Comparison of ENCODE assay signal across 8 mouse cellular contexts in genomic region chr3:65957271-65958101, GRCm38 (mm10). TPM values are rescaled to one million over a fixed set of nuclear protein-coding genes. Genes with fewer than 3 reads are reported as not detected.
DNase-seq lines count a peak whose midpoint lies in the region; ATAC-seq lines count a peak whose summit lies in the region.

No protein-coding gene starts in this region.

- no peaks in the 10 kb centered on the region for H3K27me3 ChIP-seq in hindbrain, embryonic 15.5 days
- no peaks in the 10 kb centered on the region for H3K27me3 ChIP-seq in megakaryocyte, embryonic 14.5 days (replicated peaks)

- H3K4me3 ChIP-seq in hindbrain, embryonic 15.5 days, result peak overlapping the region; percentile 95
- peak overlapping the region; percentile 100 for H3K4me3 ChIP-seq in megakaryocyte, embryonic 14.5 days (replicated peaks)

- H3K9me3 ChIP-seq in hindbrain, embryonic 15.5 days, result no peaks in the 10 kb centered on the region
- H3K9me3 ChIP-seq in megakaryocyte, embryonic 14.5 days, result no peaks in the 10 kb centered on the region

- ATAC-seq in hindbrain, embryonic 15.5 days (ENCODE audit: low FRiP score, low read depth), result peak; percentile 86

- peak overlapping the region; percentile 85 for H3K4me2 ChIP-seq in hindbrain, embryonic 15.5 days

- H3K36me3 ChIP-seq in hindbrain, embryonic 15.5 days, result peaks cover 17% of the 10 kb centered on the region
- H3K36me3 ChIP-seq in megakaryocyte, embryonic 14.5 days (replicated peaks; ENCODE audit: low read length), result peaks cover 54% of the 10 kb centered on the region

- DNase-seq in ZHBTc4 (ENCODE audit: low read depth, low spot score), result peak; percentile 75
- DNase-seq in cerebellum, postnatal 25 days, result peak; percentile 77 to 84
- peak; percentile 39 for DNase-seq in gastrocnemius, adult 18-20 months (ENCODE audit: low spot score)
- peak; percentile 32 to 39 for DNase-seq in left cerebral cortex, adult 8-10 months (ENCODE audit: low spot score in 2 of 2)
- peak; percentile 53 for DNase-seq in right cerebral cortex, postnatal 14 days
- DNase-seq in urinary bladder, postnatal 4 days (ENCODE audit: low spot score in 2 of 2), result peak; percentile 58 to 65

- H3K27ac ChIP-seq in hindbrain, embryonic 15.5 days (replicated peaks), result peak overlapping the region; percentile 99

- H3K9ac ChIP-seq in hindbrain, embryonic 15.5 days, result peak overlapping the region; percentile 99

- under 1% methylated on average over 83 of the region's 94 CpGs for WGBS in hindbrain, embryonic 15.5 days

- H3K4me1 ChIP-seq in hindbrain, embryonic 15.5 days (replicated peaks), result peaks cover 49% of the 10 kb centered on the region
- peaks cover 63% of the 10 kb centered on the region for H3K4me1 ChIP-seq in megakaryocyte, embryonic 14.5 days

RNA-seq across cellular contexts. Expression of gene Ccnl1, which starts 0.6 kb away (rescaled TPM):
- 10 to 100 TPM; 12.6 to 14.4 TPM for total RNA-seq in gastrocnemius, adult 18-20 months (2021)
- polyA plus RNA-seq in hindbrain, embryonic 15.5 days (2015; fragmentation: Nextera tagmentation; extraction: Ambion mirVana), result 63.6 and 66.1 TPM in 2 replicates
- total RNA-seq in left cerebral cortex, adult 8-10 months (2022), result 10 to 100 TPM; 50.2 to 57.0 (median 52.7) TPM
- 21.7 and 48.3 TPM in 2 replicates for polyA plus RNA-seq in megakaryocyte, embryonic 14.5 days (2012; ENCODE audit: insufficient read depth, low replicate concordance)

Comparison
In these comparisons a context has a peak if more than half of its experiments do, and no peak if none do; other contexts are left out.
1. Peak in every context shown above with its lines: DNase-seq, ATAC-seq, H3K4me3 ChIP-seq and H3K27ac ChIP-seq.